Mouse (Mus musculus): Measurements from ENCODE around the gene Cacng8. TPM values are rescaled to one million over a fixed set of nuclear protein-coding genes. Genes with fewer than 3 reads are reported as not detected.
A peak's percentile ranks its signal among the peaks of the same experiment; 100 is the strongest.
"Not testable (repeated sequence)": the region's sequence is repeated elsewhere in the genome, so short reads cannot be mapped to it uniquely, and the experiment has no call there.

The Cacng8 gene
- total RNA-seq, 1 experiment from 2014 or later: not detected

DNA sequence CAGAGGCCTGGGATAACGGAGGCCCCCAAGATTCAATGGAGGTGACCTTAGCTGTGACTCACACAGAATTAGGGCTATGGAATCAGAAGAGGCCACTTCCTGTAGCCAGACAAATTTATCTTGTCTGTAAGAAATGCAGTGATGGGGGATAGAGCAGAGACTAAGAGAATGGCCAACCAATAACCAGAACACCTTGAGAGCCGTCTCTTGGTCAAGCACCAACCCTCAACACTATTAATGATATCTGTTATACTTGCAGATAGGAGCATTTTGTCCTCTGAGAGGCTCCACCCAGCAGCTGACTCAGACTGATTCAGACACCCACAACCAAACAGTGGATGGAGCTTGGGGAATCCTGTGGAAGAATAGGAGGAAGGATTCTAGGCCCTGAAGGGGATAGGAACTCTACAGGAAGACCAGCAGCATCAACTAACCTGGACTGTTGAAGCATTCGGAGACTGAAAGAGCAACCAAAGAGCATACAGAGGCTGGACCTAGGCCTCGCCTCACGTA, 5.6 kb upstream of the Cacng8 start:
- ATAC-seq (ENCODE audit: extremely low read depth, insufficient number of reproducible peaks, low FRiP score, poor library complexity, severe bottlenecking): no peak

DNA sequence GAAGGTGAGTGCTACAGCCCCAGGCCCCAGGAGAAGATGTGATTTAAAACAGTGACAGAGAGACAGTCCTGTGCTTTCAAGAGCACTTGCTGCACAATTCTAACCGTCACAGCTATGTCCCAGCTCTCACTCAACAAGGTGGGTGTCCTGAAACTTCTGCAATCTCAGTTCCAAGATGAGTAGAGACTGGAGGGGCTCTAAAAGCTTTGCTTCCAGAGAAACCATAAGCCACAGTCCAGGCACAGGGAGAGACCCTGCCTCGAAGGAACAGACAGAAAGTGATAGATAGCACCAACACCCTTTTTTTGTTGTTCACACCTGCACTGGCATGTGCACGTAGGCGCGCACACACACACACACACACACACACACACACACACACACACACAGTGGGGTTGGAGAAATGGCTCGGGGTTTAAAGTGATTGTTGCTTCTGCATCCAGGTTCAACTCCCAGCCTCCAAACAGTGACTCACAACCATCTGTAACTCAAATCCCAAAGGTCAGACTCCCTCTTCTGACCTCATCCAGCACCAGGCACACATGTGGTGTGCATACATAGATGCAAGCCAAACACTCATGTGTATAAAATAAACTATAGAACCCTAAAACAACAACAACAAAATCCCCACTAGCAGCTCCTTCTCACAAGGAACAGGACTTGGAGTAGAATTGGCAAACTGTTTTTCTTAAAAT, 4.3 kb upstream of the Cacng8 start:
- no peak for ATAC-seq (ENCODE audit: extremely low read depth, insufficient number of reproducible peaks, low FRiP score, poor library complexity, severe bottlenecking)

DNA sequence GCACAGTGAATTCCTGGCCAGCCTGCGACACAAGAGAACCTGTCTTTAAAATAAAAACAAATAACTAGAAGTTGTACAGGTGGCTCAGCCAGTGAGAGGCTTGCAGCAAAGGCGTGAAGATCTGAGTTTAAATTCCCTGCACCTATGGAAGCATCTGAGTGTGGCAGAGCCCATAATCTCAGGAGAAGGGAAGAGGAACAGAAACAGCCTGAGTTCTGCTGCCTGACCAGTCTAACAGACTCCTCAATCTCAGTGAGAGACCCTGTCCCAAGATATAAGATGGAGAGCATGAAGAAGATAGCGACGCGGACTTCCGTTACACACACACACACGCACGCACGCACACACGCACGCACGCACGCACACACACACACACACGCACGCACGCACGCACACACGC, 2.7 kb upstream of the Cacng8 start:
- no peak for ATAC-seq (ENCODE audit: extremely low read depth, insufficient number of reproducible peaks, low FRiP score, poor library complexity, severe bottlenecking)

DNA sequence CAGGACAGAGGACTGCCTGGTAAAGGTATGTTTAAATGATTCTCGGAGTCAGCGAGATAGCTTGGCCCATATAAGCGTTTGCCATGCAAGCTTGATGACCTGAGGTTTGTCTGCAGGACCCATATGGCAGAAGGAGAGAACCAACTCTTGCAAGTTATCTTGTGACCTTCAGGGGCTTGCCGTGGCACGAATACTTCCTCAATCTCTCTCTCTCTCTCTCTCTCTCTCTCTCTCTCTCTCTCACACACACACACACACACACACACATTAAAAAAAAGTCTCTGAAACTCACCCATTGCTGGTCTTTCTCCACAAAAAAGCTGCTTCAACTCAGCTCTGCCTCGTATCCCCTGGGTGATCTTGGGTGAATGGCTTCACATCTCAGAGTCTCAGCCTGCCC, 1.6 kb upstream of the Cacng8 start:
- no peak for ATAC-seq (ENCODE audit: extremely low read depth, insufficient number of reproducible peaks, low FRiP score, poor library complexity, severe bottlenecking)

DNA sequence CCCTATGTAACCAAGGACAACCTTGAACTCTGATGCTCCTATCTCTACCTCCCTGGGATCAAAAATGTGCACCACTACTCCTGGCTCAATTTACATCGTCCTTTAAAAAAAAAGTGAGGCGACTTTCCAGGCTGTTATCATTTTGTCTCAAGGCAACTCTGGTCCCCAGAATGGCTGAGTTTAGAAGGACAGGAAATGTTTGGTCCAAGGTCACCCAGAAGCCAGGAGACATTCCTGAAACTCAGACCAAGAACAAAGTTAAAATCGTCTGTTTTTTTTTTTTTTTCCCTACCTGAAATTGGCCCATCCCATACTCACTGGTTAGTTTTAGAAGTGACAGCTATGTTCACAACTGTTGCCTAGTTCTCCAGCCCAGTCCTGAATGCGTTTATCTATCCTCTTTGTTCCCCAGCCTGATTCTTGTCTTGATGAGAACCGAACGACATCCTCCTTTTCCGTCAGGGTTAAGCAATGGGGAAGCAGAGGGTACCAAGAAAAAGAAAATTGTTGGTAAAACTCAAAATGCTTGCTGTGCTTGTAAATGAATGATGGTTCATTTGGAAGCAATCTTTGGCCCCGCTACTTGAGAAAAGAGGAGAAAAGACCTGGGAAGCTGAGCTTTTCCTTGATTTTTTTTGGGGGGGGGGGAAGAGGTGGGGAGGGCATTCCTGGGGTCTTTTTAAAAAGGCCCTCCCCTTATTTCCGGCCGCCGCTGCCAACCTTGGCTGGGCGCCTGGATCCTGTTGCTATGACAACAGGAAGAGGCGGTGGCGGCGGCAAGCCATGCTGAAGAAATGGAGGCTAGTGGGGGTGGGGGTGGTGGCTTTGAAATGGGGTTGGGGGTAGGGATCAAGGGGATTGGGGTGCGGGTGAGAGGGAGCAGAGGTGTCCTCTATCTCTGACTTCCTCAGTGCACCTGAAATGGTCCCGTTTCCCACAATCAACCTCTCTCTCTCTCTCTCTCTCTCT, 755 bp upstream of the Cacng8 start:
- no peak for ATAC-seq (ENCODE audit: extremely low read depth, insufficient number of reproducible peaks, low FRiP score, poor library complexity, severe bottlenecking)

DNA sequence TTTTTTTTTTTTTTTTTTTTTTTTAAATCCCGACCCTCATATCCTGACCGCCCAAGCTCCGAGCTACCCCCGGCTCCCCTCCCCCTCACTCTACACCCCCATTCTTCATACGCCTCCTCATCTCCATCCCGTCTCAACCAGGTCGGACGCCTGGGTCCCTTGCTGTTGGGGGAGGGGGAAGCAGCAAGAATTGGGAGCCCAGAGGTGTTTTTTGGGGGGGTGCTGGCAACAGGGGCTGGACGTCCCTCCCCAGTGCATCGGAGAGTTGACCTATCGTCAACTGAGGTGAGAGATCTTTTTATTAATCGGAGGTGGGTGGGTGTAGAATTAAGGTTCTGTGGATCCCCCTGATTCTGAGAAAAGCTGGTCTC, 583 bp downstream of the Cacng8 start:
- ATAC-seq (ENCODE audit: extremely low read depth, insufficient number of reproducible peaks, low FRiP score, poor library complexity, severe bottlenecking): no peak

DNA sequence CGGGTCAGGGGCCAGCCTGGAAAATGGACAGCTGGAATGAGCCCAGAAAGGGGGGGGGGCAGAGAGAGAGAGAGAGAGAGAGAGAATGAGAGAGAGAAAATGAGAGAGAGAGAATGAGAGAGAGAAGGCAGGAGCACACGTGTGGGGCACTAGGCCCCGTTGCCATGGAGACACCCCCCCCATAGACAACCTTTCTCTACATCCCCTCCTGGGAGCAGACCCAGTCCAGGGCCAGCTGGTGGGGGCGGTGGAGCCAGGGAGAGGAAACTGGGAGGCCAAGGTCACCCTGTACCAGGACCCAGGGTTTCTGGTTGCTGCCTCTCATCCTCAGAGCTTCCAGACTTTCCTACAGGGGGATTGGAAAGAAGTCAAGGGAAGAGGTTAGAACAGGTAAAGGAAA, 1.3 kb downstream of the Cacng8 start:
- ATAC-seq (ENCODE audit: extremely low read depth, insufficient number of reproducible peaks, low FRiP score, poor library complexity, severe bottlenecking): no peak

DNA sequence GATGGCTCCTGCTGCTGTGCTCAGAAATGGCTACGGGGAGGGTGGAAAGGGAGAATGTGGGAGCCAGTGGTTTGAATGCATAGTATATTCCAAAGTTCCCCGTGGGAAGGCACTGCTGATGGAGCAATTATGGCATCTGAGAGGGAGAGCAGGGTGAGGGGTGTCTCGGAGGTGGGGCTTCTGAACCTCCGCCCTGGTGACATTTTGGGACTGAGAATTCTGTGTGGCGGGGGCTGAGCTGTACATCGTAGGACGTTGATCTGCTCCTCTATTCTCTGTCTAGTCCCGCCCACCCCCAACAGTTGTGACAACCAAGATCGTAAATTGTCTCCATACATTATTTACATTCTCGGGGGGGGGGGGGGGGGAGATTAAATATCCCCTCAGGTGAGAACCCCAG, 6.9 kb downstream of the Cacng8 start:
- ATAC-seq (ENCODE audit: extremely low read depth, insufficient number of reproducible peaks, low FRiP score, poor library complexity, severe bottlenecking): no peak

DNA sequence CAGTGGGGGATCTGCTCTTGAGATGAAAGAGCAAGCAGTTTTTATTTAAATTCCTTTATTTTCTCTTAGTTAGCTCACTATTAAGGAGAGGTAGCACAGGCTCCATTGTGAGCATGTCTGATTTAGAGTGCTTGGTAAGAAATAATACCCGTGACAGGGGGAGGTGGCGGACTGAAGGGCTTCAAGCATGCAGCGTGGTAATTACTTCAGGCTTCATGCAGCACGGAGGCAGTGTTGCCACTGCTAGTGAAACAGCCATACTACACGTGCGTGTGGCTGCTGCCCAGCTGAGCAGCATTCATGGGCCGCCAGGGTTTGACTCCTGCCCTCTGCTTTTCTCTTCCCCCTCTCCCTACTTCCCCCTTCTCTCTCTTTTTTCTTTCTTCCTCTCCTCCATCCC, 7.3 kb downstream of the Cacng8 start:
- ATAC-seq (ENCODE audit: extremely low read depth, insufficient number of reproducible peaks, low FRiP score, poor library complexity, severe bottlenecking): no peak

DNA sequence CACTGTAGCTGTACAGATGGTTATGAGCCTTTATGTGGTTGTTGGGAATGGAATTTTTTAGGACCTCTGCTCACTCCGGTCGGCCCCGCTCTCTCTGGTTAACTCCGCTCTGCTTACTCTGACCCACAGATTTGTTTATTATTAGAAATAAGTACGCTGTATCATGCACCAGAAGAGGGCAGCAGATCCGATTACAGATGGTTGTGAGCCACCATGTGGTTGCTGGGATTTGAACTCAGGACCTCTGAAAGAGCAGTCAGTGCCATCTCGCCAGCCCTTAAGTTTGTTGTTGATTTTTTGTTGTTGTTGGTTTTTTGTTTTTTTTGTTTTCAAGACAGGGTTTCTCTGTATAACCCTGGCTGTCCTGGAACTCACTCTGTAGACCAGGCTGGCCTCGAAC, 7.9 kb downstream of the Cacng8 start:
- ATAC-seq (ENCODE audit: extremely low read depth, insufficient number of reproducible peaks, low FRiP score, poor library complexity, severe bottlenecking): not testable (repeated sequence)

DNA sequence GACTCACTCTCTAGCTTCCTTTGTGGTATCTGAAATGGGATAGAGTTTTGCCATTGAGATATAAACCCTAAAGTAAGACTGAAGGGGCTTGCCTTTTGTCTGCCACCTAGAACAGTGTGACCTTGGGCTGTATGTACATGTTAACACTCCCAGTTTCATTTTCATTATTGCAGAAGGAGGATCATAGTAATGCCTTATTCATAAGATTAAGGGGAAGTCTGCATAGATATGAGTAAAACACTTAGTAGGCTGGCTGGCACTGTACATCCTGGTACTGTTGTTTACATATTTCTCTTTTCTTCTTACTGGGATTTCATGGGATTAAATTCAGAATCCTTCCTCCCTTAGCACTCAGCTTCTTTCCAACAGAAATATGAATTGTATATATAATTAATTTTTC, 9.5 kb downstream of the Cacng8 start:
- no peak for ATAC-seq (ENCODE audit: extremely low read depth, insufficient number of reproducible peaks, low FRiP score, poor library complexity, severe bottlenecking)

DNA sequence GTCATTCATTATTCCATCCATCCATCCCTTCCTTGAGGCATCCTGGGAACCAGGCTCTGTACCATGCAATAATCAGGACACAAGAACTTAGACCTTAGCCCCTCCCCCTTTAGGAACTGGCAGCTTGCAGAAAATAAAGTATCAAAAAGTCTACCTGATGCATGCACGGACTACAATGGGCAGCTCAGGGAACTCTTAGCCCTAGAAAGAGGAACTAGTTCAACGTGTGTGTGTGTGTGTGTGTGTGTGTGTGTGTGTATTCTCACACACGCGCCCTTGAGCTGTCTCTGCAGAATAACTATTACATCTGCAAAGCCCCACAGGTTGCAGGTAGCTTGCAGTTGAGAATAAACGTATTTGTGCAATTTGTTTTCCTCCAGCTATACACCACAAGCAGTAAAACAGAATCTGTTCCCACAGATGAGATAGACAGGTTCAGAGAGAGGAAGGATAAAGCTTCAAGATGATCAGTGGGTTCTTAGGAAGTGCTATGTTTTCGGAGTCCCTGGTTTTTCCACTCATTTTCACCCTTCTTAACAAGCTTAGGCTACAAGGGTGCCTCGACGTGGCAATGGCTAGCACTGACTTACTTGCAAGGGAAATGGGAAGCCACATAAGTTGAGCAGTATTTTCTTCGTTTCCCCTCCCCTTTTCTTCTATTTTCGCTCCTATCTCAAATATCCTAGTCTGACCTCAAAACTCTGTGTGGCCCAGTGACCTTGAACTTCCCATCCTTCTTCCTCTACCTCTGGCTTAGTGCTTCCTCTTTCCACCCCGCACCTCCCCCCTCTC, 19.4 kb downstream of the Cacng8 start:
- peak; percentile 36; the same call in 1 of the 2 replicates for ATAC-seq (ENCODE audit: extremely low read depth, insufficient number of reproducible peaks, low FRiP score, poor library complexity, severe bottlenecking)

DNA sequence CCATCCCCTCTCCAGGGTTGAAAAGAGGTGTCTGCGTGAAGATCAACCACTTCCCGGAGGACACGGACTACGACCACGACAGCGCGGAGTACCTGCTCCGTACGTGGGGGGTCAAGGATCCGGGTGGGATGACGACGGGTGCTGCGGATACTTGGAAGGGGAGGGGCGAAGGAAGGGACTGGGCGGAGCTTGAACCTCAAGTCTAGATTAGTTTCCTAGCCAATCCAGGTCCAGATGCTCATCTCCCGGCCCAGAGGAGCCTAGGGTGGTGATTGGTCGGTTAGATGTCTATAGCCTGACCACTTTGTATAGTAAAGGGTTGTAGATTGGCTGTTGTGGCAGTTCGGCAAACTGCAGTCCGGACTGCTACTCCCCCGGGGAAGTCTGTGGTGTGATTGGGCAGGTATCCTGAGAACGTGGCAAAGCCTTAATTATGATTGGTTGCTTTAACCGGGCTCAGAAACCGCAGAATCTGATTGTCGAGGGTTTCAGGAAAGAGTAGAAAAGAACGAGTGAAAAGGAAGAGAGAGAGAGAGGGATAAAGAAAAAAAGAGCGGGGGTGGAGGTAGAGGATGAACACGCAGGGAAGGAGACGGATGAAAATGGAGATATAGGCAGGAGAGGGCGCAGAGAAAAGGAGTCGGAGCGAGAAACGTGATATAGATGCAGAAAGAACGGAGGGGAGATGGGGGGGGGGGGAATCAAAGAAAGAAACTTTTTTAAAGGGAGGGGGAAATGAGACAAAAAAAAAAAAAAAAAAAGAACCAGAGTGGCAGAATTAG, 20.9 kb downstream of the Cacng8 start:
- 0 out of 2 replicates have a peak, but pooled peaks have one; percentile 15 for ATAC-seq (ENCODE audit: extremely low read depth, insufficient number of reproducible peaks, low FRiP score, poor library complexity, severe bottlenecking)

DNA sequence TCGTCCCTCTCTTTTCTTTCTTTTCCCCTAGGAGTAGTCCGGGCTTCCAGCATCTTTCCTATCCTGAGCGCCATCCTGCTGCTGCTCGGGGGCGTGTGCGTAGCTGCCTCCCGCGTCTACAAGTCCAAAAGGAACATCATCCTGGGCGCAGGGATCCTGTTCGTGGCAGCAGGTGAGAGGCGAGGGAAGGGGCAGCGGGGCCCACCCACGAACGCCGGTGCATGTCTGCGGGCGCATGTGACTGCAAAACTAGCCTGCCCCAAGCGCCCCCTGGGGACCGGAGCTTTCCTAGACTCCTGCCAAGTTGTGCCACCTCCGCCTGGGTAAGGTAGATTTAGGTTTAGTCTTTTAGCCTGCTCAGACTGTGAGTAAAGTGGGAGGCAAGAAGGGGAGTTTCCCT, 21.6 kb downstream of the Cacng8 start:
- no peak for ATAC-seq (ENCODE audit: extremely low read depth, insufficient number of reproducible peaks, low FRiP score, poor library complexity, severe bottlenecking)

DNA sequence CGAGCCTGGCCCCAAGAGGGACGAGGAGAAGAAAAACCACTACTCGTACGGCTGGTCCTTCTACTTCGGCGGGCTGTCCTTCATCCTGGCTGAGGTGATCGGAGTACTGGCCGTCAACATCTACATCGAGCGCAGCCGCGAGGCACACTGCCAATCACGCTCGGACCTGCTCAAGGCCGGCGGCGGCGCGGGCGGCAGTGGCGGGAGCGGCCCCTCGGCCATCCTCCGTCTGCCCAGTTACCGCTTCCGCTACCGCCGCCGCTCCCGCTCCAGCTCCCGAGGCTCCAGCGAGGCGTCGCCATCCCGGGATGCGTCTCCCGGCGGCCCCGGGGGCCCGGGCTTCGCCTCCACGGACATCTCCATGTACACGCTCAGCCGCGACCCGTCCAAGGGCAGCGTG, 24.4 kb downstream of the Cacng8 start:
- no peak for ATAC-seq (ENCODE audit: extremely low read depth, insufficient number of reproducible peaks, low FRiP score, poor library complexity, severe bottlenecking)

DNA sequence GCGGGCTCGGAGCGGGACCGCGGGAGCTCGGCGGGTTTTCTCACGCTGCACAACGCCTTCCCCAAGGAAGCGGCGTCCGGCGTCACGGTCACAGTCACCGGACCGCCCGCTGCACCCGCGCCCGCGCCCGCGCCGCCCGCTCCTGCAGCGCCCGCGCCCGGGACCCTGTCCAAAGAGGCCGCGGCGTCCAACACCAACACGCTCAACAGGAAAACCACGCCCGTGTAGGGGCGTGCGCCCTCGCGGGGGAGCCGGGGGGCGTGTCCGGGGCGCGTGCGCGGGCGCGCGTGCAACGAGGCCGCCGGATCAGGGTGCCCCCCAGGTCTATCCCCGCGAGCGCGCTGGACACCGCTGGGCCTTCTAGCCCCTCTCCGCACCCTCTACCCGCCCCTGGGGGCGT, 24.9 kb downstream of the Cacng8 start:
- no peak for ATAC-seq (ENCODE audit: extremely low read depth, insufficient number of reproducible peaks, low FRiP score, poor library complexity, severe bottlenecking)

DNA sequence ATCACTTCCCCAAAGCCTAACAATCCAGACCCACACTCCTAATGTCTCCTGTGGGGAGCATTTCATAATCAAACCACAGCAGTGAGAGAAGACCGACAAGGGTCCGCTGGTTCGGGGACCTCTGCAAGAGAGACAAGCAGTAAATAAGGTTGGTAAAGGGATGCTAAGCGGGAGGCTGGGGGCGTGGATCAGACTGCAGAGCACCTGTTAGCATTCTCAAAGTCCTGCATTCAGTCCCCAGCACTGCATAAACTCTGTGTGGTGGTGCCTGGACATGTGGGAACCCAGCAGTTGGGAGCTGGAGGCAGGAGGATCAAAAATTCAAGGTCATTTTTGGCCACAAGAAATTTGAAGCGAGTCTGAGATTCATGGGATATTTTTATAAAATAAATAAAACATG, 29.5 kb downstream of the Cacng8 start:
- no peak for ATAC-seq (ENCODE audit: extremely low read depth, insufficient number of reproducible peaks, low FRiP score, poor library complexity, severe bottlenecking)

DNA sequence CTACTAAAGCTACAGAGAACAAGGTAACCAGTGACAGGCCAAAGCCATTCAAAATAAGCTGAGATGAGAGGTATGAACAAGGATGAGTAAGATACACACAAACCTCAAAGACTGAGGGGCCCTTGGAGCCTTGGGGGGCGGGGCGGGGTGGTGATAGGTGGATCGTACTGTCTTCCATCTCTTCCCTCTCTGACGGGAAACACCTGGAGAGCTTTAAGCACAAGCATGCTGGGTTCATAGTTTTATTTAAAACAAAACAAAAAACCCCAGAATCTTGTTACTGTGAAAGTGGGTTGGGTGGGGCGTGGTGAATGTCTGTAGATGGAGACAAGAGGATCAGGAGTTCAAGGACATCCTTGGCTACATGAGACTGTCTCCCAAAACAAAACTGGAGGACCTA, 30.0 kb downstream of the Cacng8 start:
- no peak for ATAC-seq (ENCODE audit: extremely low read depth, insufficient number of reproducible peaks, low FRiP score, poor library complexity, severe bottlenecking)

DNA sequence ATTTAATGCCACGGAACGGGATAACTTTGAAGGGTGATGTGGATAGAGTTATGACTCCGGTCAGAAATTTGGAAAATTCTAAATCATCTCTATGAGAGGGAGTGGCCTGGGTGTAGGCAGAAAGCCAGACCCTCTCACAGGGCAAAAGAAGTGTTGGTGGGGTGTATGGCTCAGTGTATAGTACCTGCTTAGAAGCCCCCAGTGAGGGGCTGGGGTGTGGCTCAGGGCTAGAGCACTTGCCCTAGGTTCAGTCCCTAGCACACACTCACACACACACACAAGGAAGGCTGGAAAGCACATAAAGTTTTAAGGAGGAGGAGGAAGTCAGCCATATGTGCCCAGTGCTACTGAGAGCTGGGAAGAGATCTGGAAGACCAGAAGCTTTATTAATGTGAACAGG, 30.8 kb downstream of the Cacng8 start:
- ATAC-seq (ENCODE audit: extremely low read depth, insufficient number of reproducible peaks, low FRiP score, poor library complexity, severe bottlenecking): no peak
